Mouse (Mus musculus): ENCODE measurements around the gene Aurka. TPM values are rescaled to one million over a fixed set of nuclear protein-coding genes. Genes with fewer than 3 reads are reported as not detected.

Aurka gene
- polyA plus RNA-seq, 1 experiment from 2014 or later = 112 TPM

- Histone ChIP-seq H3K4me2 (replicated peaks; ENCODE audit: low read depth, low read length) (no peak overlapping the region), H3K27ac (ENCODE audit: low read length) (no peak overlapping the region), H3K27me3 (ENCODE audit: insufficient read depth, low read length) (no peaks in the 10 kb centered on the region), H3K36me3 (ENCODE audit: insufficient read depth, low read length) (peaks cover 59% of the 10 kb centered on the region), H3K4me1 (ENCODE audit: insufficient read depth, low read length) (no peaks in the 10 kb centered on the region), H3K4me3 (ENCODE audit: low read length) (no peak overlapping the region), H3K9me3 (ENCODE audit: low read length) (no peaks in the 10 kb centered on the region), H3K9ac (replicated peaks; ENCODE audit: low read length) (no peak overlapping the region)
- ATAC-seq (ENCODE audit: low FRiP score, low TSS enrichment) = no peak
- WGBS = 78% methylated on average over 5 of the region's 5 CpGs
Observed at GRCm38 (mm10) chr2:172355833-172356232, 14.5 kb downstream of the Aurka start.

GRCm38 (mm10) chr2:172354761-172355160 is 15.6 kb downstream of the Aurka start:
- peaks cover 52% of the 10 kb centered on the region for H3K36me3 ChIP-seq (ENCODE audit: insufficient read depth, low read length)
- 85% methylated on average over 9 of the region's 9 CpGs for WGBS

GRCm38 (mm10) chr2:172353218-172353617 is 17.1 kb downstream of the Aurka start:
- no peak for ATAC-seq (ENCODE audit: low FRiP score, low TSS enrichment)
- WGBS = 82% methylated on average over 9 of the region's 9 CpGs
- Histone ChIP-seq H3K27me3 (ENCODE audit: insufficient read depth, low read length) (no peaks in the 10 kb centered on the region), H3K27ac (ENCODE audit: low read length) (no peak overlapping the region), H3K9me3 (ENCODE audit: low read length) (no peaks in the 10 kb centered on the region), H3K36me3 (ENCODE audit: insufficient read depth, low read length) (peaks cover 37% of the 10 kb centered on the region), H3K4me2 (replicated peaks; ENCODE audit: low read depth, low read length) (no peak overlapping the region), H3K4me3 (ENCODE audit: low read length) (no peak overlapping the region), H3K9ac (replicated peaks; ENCODE audit: low read length) (no peak overlapping the region), H3K4me1 (ENCODE audit: insufficient read depth, low read length) (no peaks in the 10 kb centered on the region)

More at GRCm38 (mm10) chr2:172354761-172355160, 15.6 kb downstream of the Aurka start:
- no peak for ATAC-seq (ENCODE audit: low FRiP score, low TSS enrichment)
- Histone ChIP-seq H3K27ac (ENCODE audit: low read length) (no peak overlapping the region), H3K4me2 (replicated peaks; ENCODE audit: low read depth, low read length) (no peak overlapping the region), H3K9ac (replicated peaks; ENCODE audit: low read length) (no peak overlapping the region), H3K9me3 (ENCODE audit: low read length) (no peaks in the 10 kb centered on the region), H3K27me3 (ENCODE audit: insufficient read depth, low read length) (no peaks in the 10 kb centered on the region), H3K4me1 (ENCODE audit: insufficient read depth, low read length) (no peaks in the 10 kb centered on the region), H3K4me3 (ENCODE audit: low read length) (no peak overlapping the region)

- WGBS = 50% methylated on average over 8 of the region's 8 CpGs
- ATAC-seq (ENCODE audit: low FRiP score, low TSS enrichment) = no peak
- Histone ChIP-seq H3K27ac (ENCODE audit: low read length) (no peak overlapping the region), H3K9me3 (ENCODE audit: low read length) (no peaks in the 10 kb centered on the region), H3K4me3 (ENCODE audit: low read length) (no peak overlapping the region), H3K36me3 (ENCODE audit: insufficient read depth, low read length) (peaks cover 13% of the 10 kb centered on the region), H3K27me3 (ENCODE audit: insufficient read depth, low read length) (no peaks in the 10 kb centered on the region), H3K4me1 (ENCODE audit: insufficient read depth, low read length) (no peaks in the 10 kb centered on the region; the same call in 1 of the 2 replicates), H3K9ac (replicated peaks; ENCODE audit: low read length) (no peak overlapping the region), H3K4me2 (replicated peaks; ENCODE audit: low read depth, low read length) (no peak overlapping the region)
Observed at GRCm38 (mm10) chr2:172350773-172351172, 19.6 kb downstream of the Aurka start.

GRCm38 (mm10) chr2:172349776-172350175 is 20.6 kb downstream of the Aurka start:
- no peaks in the 10 kb centered on the region for H3K9me3 ChIP-seq (ENCODE audit: low read length)
- H3K4me3 ChIP-seq (ENCODE audit: low read length) = no peak overlapping the region
- ATAC-seq (ENCODE audit: low FRiP score, low TSS enrichment) = no peak
- no peak overlapping the region for H3K4me2 ChIP-seq (replicated peaks; ENCODE audit: low read depth, low read length)
- H3K36me3 ChIP-seq (ENCODE audit: insufficient read depth, low read length) = 0 out of 2 replicates have a peak, but pooled peaks cover 5% of the 10 kb centered on the region
- no peak overlapping the region for H3K9ac ChIP-seq (replicated peaks; ENCODE audit: low read length)
- 80% methylated on average over 14 of the region's 14 CpGs for WGBS
- H3K4me1 ChIP-seq (ENCODE audit: insufficient read depth, low read length) = peaks cover 2% of the 10 kb centered on the region
- no peak overlapping the region for H3K27ac ChIP-seq (ENCODE audit: low read length)
- no peaks in the 10 kb centered on the region for H3K27me3 ChIP-seq (ENCODE audit: insufficient read depth, low read length)

GRCm38 (mm10) chr2:172348297-172348950 is 21.9 kb downstream of the Aurka start:
- Histone ChIP-seq H3K27ac (ENCODE audit: low read length) (no peak overlapping the region), H3K9ac (replicated peaks; ENCODE audit: low read length) (0 out of 2 replicates have a peak overlapping the region, but pooled peaks have one; percentile 5), H3K36me3 (ENCODE audit: insufficient read depth, low read length) (no peaks in the 10 kb centered on the region), H3K9me3 (ENCODE audit: low read length) (no peaks in the 10 kb centered on the region), H3K4me2 (replicated peaks; ENCODE audit: low read depth, low read length) (no peak overlapping the region), H3K27me3 (ENCODE audit: insufficient read depth, low read length) (no peaks in the 10 kb centered on the region), H3K4me3 (ENCODE audit: low read length) (no peak overlapping the region), H3K4me1 (ENCODE audit: insufficient read depth, low read length) (peaks cover 7% of the 10 kb centered on the region)
- WGBS = 40% methylated on average over 3 of the region's 3 CpGs
- ATAC-seq (ENCODE audit: low FRiP score, low TSS enrichment) = no peak

GRCm38 (mm10) chr2:172346933-172347611 is 23.3 kb downstream of the Aurka start:
- H3K36me3 ChIP-seq (ENCODE audit: insufficient read depth, low read length) = no peaks in the 10 kb centered on the region
- H3K4me1 ChIP-seq (ENCODE audit: insufficient read depth, low read length) = peaks cover 7% of the 10 kb centered on the region
- no peak overlapping the region for H3K9ac ChIP-seq (replicated peaks; ENCODE audit: low read length)
- H3K4me2 ChIP-seq (replicated peaks; ENCODE audit: low read depth, low read length) = peak overlapping the region; percentile 94
- H3K27ac ChIP-seq (ENCODE audit: low read length) = no peak overlapping the region
- no peaks in the 10 kb centered on the region for H3K9me3 ChIP-seq (ENCODE audit: low read length)
- H3K4me3 ChIP-seq (ENCODE audit: low read length) = peak overlapping the region; percentile 57; the same call in 1 of the 2 replicates
- ATAC-seq (ENCODE audit: low FRiP score, low TSS enrichment) = no peak
- no peaks in the 10 kb centered on the region for H3K27me3 ChIP-seq (ENCODE audit: insufficient read depth, low read length)
- WGBS = 56% methylated on average over 8 of the region's 8 CpGs

GRCm38 (mm10) chr2:172346034-172346929 is 24.1 kb downstream of the Aurka start:
- Histone ChIP-seq H3K27ac (ENCODE audit: low read length) (no peak overlapping the region), H3K27me3 (ENCODE audit: insufficient read depth, low read length) (no peaks in the 10 kb centered on the region)
- no peak; the same call in 1 of the 2 replicates for ATAC-seq (ENCODE audit: low FRiP score, low TSS enrichment)

GRCm38 (mm10) chr2:172345258-172345738 is 25.0 kb downstream of the Aurka start, which contains the start of gene Fam210b:
Gene Fam210b (plus strand): TSS chr2:172345565.
- ATAC-seq (ENCODE audit: low FRiP score, low TSS enrichment) = peak; percentile 96
- H3K4me3 ChIP-seq (ENCODE audit: low read length) = peak within 1 kb of the TSS; percentile 57
- peaks cover 7% of the 10 kb centered on the region for H3K4me1 ChIP-seq (ENCODE audit: insufficient read depth, low read length)
- under 1% methylated on average over 28 of the region's 35 CpGs for WGBS
- H3K27me3 ChIP-seq (ENCODE audit: insufficient read depth, low read length) = no peaks in the 10 kb centered on the region
- H3K9ac ChIP-seq (replicated peaks; ENCODE audit: low read length) = peak within 1 kb of the TSS; percentile 62
- H3K36me3 ChIP-seq (ENCODE audit: insufficient read depth, low read length) = no peaks in the 10 kb centered on the region
- peak within 1 kb of the TSS; percentile 94 for H3K4me2 ChIP-seq (replicated peaks; ENCODE audit: low read depth, low read length)
- H3K27ac ChIP-seq (ENCODE audit: low read length) = no peak within 1 kb of the TSS
- no peaks in the 10 kb centered on the region for H3K9me3 ChIP-seq (ENCODE audit: low read length)

More at GRCm38 (mm10) chr2:172346034-172346929, 24.1 kb downstream of the Aurka start:
- Histone ChIP-seq H3K9ac (replicated peaks; ENCODE audit: low read length) (peak overlapping the region; percentile 62), H3K4me2 (replicated peaks; ENCODE audit: low read depth, low read length) (peak overlapping the region; percentile 94), H3K9me3 (ENCODE audit: low read length) (no peaks in the 10 kb centered on the region), H3K4me3 (ENCODE audit: low read length) (peak overlapping the region; percentile 57), H3K36me3 (ENCODE audit: insufficient read depth, low read length) (no peaks in the 10 kb centered on the region), H3K4me1 (ENCODE audit: insufficient read depth, low read length) (peaks cover 7% of the 10 kb centered on the region)
- 11% methylated on average over 31 of the region's 31 CpGs for WGBS
